Mouse (Mus musculus): ENCODE data around the gene Oas2. TPM values are rescaled to one million over a fixed set of nuclear protein-coding genes. Genes with fewer than 3 reads are reported as not detected.

Oas2 gene
- polyA plus RNA-seq, 1 experiment from 2014 or later, result 0.20 TPM

Other genes starting within 250 kb of the Oas2 start
- gene Plbd2, start 246.2 kb downstream of the Oas2 start, polyA plus RNA-seq (2015; fragmentation: Nextera tagmentation; extraction: Ambion mirVana), result 41.8 and 41.9 TPM in 2 replicates
- gene Slc8b1, start 238.7 kb downstream of the Oas2 start, polyA plus RNA-seq (2015; fragmentation: Nextera tagmentation; extraction: Ambion mirVana), result 2.8 and 4.4 TPM in 2 replicates
- 20.9 and 21.7 TPM in 2 replicates for gene Tpcn1, start 161.2 kb downstream of the Oas2 start, polyA plus RNA-seq (2015; fragmentation: Nextera tagmentation; extraction: Ambion mirVana)
- 1.3 and 1.5 TPM in 2 replicates for gene Iqcd, start 160.8 kb downstream of the Oas2 start, polyA plus RNA-seq (2015; fragmentation: Nextera tagmentation; extraction: Ambion mirVana)
- gene Rita1, start 137.3 kb downstream of the Oas2 start, polyA plus RNA-seq (2015; fragmentation: Nextera tagmentation; extraction: Ambion mirVana), result 29.4 and 34.0 TPM in 2 replicates
- gene Ddx54, start 137.1 kb downstream of the Oas2 start, polyA plus RNA-seq (2015; fragmentation: Nextera tagmentation; extraction: Ambion mirVana), result 35.7 and 42.0 TPM in 2 replicates
- 0.33 and 0.80 TPM in 2 replicates for gene Cfap73, start 115.6 kb downstream of the Oas2 start, polyA plus RNA-seq (2015; fragmentation: Nextera tagmentation; extraction: Ambion mirVana)
- gene Rasal1, start 101.0 kb downstream of the Oas2 start, polyA plus RNA-seq (2015; fragmentation: Nextera tagmentation; extraction: Ambion mirVana), result 0.24 and 0.93 TPM in 2 replicates
- gene Dtx1, start 37.9 kb downstream of the Oas2 start, polyA plus RNA-seq (2015; fragmentation: Nextera tagmentation; extraction: Ambion mirVana), result 59.9 and 61.1 TPM in 2 replicates
- gene Oas3, start 27.8 kb upstream of the Oas2 start, polyA plus RNA-seq (2015; fragmentation: Nextera tagmentation; extraction: Ambion mirVana), result 0.60 and 0.87 TPM in 2 replicates
- gene Oas1e, start 45.7 kb upstream of the Oas2 start, polyA plus RNA-seq (2015; fragmentation: Nextera tagmentation; extraction: Ambion mirVana), result 0.18 and 0.31 TPM in 2 replicates
- gene Oas1c, start 62.7 kb upstream of the Oas2 start, polyA plus RNA-seq (2015; fragmentation: Nextera tagmentation; extraction: Ambion mirVana), result 0.55 and 0.65 TPM in 2 replicates
- not detected in 2 replicates for gene Oas1f, start 97.5 kb upstream of the Oas2 start, polyA plus RNA-seq (2015; fragmentation: Nextera tagmentation; extraction: Ambion mirVana)
- gene Oas1h, start 111.6 kb upstream of the Oas2 start, polyA plus RNA-seq (2015; fragmentation: Nextera tagmentation; extraction: Ambion mirVana), result not detected in 2 replicates
- 0.37 and 1.4 TPM in 2 replicates for gene Oas1g, start 137.8 kb upstream of the Oas2 start, polyA plus RNA-seq (2015; fragmentation: Nextera tagmentation; extraction: Ambion mirVana)
- 1.5 and 4.1 TPM in 2 replicates for gene Oas1a, start 157.7 kb upstream of the Oas2 start, polyA plus RNA-seq (2015; fragmentation: Nextera tagmentation; extraction: Ambion mirVana)
- gene Oas1d, start 164.7 kb upstream of the Oas2 start, polyA plus RNA-seq (2015; fragmentation: Nextera tagmentation; extraction: Ambion mirVana), result 0.09 TPM in 1 of 2 replicates, not detected in the other

Measured in neural tube, embryonic 15.5 days (tissue).